Mouse (Mus musculus): ENCODE results near the gene Vrk1.

GRCm38 (mm10) chr12:106020063-106020462 is 10.0 kb downstream of the Vrk1 start:
- TF ChIP-seq MAX (IDR thresholded peaks at IDR 0.05; ENCODE audit: low read depth) (no peak), MYOD1 (IDR thresholded peaks at IDR 0.05; ENCODE audit: control insufficient read depth in 1 of 3, insufficient read length in 2 of 3, low read depth in 2 of 3) (no peak)
